Mouse (Mus musculus) gastrocnemius, adult 8-10 months (tissue): ENCODE measurements around the gene Dpp9. TPM values are rescaled to one million over a fixed set of nuclear protein-coding genes. Genes with fewer than 3 reads are reported as not detected.

Experiments
- DNase-seq, 2 experiments: peaks; one replicate each; pipeline ENCODE4 v3.0.0; 2022; ENCODE audit warnings: low spot score in 2 of 2
- microRNA-seq: library from miRNA; unstranded; fragments of <30 nt; microRNA quantifications from one replicate; pipeline ENCODE4 v1.2.0, GENCODE M21; 2022
- total RNA-seq, 4 experiments: library from RNA; stranded (reverse); gene quantifications; 2 replicates each; pipeline ENCODE4 v1.2.4; 2022

Gene Dpp9
- total RNA-seq, 4 experiments from 2014 or later = 37.9 to 45.7 (median 43.0) TPM

- no peak for DNase-seq
Measured at GRCm38 (mm10) chr17:56144546-56144945, 74.2 kb downstream of the Dpp9 start.

GRCm38 (mm10) chr17:56141702-56142605 is 76.8 kb downstream of the Dpp9 start:
- no peak for DNase-seq

DNA sequence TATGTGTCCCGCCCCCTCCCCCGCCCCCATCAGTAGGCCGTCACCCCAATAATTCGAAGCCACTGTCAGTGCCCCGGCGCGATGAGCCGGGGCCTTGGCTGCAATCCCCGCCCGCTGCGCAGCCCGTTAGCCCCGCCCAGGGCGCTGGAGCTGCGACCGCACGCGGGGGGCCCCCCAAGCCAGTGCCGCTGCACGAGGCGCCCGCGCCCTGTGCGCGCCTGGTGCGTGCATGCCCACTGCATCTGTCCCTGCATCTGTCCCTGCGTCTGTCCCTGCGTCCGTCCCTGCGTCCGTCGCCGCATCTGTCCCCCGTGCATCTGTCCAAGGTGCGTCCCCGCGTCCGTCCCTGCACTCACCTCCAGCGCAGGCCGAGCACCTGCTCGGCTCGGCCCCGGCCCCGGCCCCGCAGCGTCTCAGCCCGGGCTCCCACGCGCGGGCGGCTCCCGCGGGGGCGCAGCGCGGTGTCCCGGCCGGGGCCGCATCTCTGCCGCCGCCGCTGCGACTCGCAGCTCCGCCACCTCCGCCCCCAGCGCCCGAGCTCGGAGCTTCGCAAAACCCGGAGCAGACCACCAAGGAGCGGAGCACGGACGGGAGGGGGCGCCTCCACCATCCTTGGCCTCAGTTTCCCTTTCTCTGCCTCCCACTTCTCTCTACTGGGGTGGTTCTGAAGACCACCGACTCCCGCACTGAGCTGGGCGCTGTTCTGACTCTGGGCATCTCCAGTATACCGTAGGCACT is 78.7 kb downstream of the Dpp9 start, which contains the start of gene Sema6b:
TSS of gene Sema6b (minus strand) at position 486 of the 738 bp plus-strand sequence.
- DNase-seq = no peak

DNA sequence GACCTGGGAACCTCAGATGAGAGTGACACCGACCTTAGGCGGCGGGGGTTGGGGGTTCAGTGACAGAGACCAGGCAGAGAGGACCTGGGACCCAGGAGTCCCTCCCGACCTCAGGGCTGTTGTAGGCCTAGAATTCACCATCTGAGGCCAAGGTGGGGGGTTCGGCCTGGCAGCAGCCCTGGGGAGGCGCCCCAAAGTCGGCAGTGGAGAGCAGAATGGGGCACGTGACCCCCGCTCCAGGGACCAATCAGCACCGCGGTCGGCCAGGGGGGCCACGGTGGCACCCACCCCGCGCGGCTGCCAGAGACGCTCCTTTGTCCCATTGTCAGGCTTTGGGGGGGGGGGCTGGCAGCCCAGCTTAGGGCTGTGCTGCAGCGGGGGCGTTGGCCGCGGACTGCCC is 79.3 kb downstream of the Dpp9 start:
- DNase-seq = no peak

DNA sequence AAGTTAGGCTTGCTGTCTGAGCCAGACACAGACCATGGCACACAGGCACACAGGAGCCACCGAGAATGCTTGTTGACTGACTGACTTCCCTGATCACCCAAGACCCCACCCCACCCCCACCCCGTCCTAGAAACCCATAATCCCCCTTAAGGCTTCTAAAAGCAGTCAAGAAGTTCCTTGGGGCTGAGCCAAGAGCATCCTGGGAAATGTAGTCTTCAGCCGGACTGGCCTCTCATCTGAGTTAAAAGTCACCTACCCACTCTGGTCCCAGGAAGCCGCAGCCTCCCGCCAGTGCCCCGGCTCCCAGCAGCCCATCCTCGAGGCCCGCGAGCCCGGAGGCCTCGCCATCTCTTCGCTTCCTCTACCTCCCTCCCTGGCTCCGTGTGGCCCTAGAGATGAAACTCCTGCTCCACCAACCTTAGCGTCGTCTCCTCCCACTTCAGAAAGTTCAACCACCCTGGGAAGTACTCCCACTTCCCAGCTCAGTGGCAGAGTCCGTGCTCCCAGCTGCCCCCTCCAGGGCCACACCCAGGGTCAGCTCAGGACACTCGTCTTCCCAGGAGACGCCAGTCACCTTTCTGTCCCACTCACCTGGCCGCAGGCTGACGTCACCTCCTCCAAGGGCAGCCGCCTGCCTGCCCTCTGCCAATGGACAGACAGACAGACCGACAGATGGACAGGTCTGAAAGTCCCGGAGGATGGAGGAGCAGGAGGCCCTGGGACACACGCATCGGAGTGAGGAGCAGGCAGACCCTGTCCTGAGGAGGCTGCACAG is 80.7 kb downstream of the Dpp9 start:
- no peak for DNase-seq

Small RNA genes within 50 kb of the gene (microRNA-seq; reads per million reads assigned to microRNA genes)
- not detected for gene Gm44397
- 21.6 reads per million, percentile 21 among the genes with 10 or more reads in this experiment for gene Mir7b

Other genes starting within 250 kb of the Dpp9 start
- gene Shd, start 248.4 kb downstream of the Dpp9 start, total RNA-seq = under 1 TPM in 2 of 4 experiments, not detected in 2; 0.31 TPM
- gene Fsd1, start 232.4 kb downstream of the Dpp9 start, total RNA-seq = not detected
- 1 to 10 TPM; 1.7 to 3.2 (median 2.6) TPM for gene Stap2, start 213.3 kb downstream of the Dpp9 start, total RNA-seq
- 10 to 100 TPM; 41.3 to 55.2 (median 42.4) TPM for gene Mpnd, start 213.2 kb downstream of the Dpp9 start, total RNA-seq
- 1 to 10 TPM; 5.5 to 8.9 (median 7.6) TPM for gene Sh3gl1, start 182.3 kb downstream of the Dpp9 start, total RNA-seq
- 1 to 10 TPM in 1 of 4 experiments, under 1 TPM in 3; 0.47 to 1.6 (median 0.75) TPM for gene Chaf1a, start 178.5 kb downstream of the Dpp9 start, total RNA-seq
- gene Ubxn6, start 143.9 kb downstream of the Dpp9 start, total RNA-seq = 10 to 100 TPM; 66.1 to 85.8 (median 74.4) TPM
- 10 to 100 TPM; 23.6 to 26.7 (median 26.0) TPM for gene Hdgfl2, start 139.3 kb downstream of the Dpp9 start, total RNA-seq
- gene Plin4, start 109.1 kb downstream of the Dpp9 start, total RNA-seq = 100 to 1,000 TPM; 133 to 313 (median 179) TPM
- 10 to 100 TPM; 16.5 to 31.3 (median 22.8) TPM for gene Plin5, start 101.3 kb downstream of the Dpp9 start, total RNA-seq
- 10 to 100 TPM; 10.7 to 24.5 (median 13.9) TPM for gene Lrg1, start 96.9 kb downstream of the Dpp9 start, total RNA-seq
- 1 to 10 TPM; 1.4 to 2.7 (median 1.9) TPM for gene Sema6b, start 78.6 kb downstream of the Dpp9 start, total RNA-seq
- gene Tnfaip8l1, start 56.4 kb downstream of the Dpp9 start, total RNA-seq = under 1 TPM; 0.12 to 0.54 (median 0.25) TPM
- 10 to 100 TPM; 14.9 to 16.8 (median 15.3) TPM for gene Mydgf, start 35.0 kb downstream of the Dpp9 start, total RNA-seq
- 100 to 1,000 TPM; 180 to 201 (median 196) TPM for gene Fem1a, start 37.9 kb upstream of the Dpp9 start, total RNA-seq
- gene Ticam1, start 57.9 kb upstream of the Dpp9 start, total RNA-seq = 1 to 10 TPM; 1.7 to 2.2 (median 2.0) TPM
- gene Plin3, start 74.0 kb upstream of the Dpp9 start, total RNA-seq = 10 to 100 TPM; 22.9 to 44.8 (median 28.7) TPM
- not detected for gene Arrdc5, start 81.4 kb upstream of the Dpp9 start, total RNA-seq
- under 1 TPM; 0.18 to 0.67 (median 0.44) TPM for gene Uhrf1, start 84.4 kb upstream of the Dpp9 start, total RNA-seq
- gene Kdm4b, start 107.2 kb upstream of the Dpp9 start, total RNA-seq = 10 to 100 TPM; 22.2 to 26.4 (median 22.8) TPM